Mouse (Mus musculus) brain, embryonic 14.5 days (tissue): ENCODE data around the gene Chrd. TPM values are rescaled to one million over a fixed set of nuclear protein-coding genes. Genes with fewer than 3 reads are reported as not detected.

Experiments used
- DNase-seq: peaks from one replicate; pipeline ENCODE4 v3.0.0-alpha.2; 2011; ENCODE audit warnings: low read depth
- CTCF ChIP-seq: fragments of 200-500 bp; IDR thresholded peaks from 2 replicates; pipeline ENCODE4 v1.5.1; 2012; ENCODE audit warnings: inconsistent platforms, mild to moderate bottlenecking, moderate library complexity, borderline replicate concordance; ENCODE audit not compliant: insufficient read depth, insufficient read length; ENCODE audit errors: extremely low read depth
- POLR2A ChIP-seq: fragments of 200-500 bp; IDR thresholded peaks from 2 replicates; pipeline ENCODE4 v1.6.1; 2012; ENCODE audit warnings: mild to moderate bottlenecking, inconsistent platforms, borderline replicate concordance; ENCODE audit not compliant: poor library complexity, insufficient read depth, insufficient read length, severe bottlenecking; ENCODE audit errors: extremely low read depth
- polyA plus RNA-seq: library from polyadenylated mRNA; depleted of rRNA; stranded (reverse); fragments of >200 nt; gene quantifications from 2 replicates; pipeline ENCODE4 v1.2.3, GENCODE M21; 2012

The Chrd gene
- polyA plus RNA-seq, 1 experiment = 24.6 TPM

GRCm38 (mm10) chr16:20732251-20732924 is 539 bp upstream of the Chrd start:
- TF ChIP-seq POLR2A (no peak), CTCF (no peak)

GRCm38 (mm10) chr16:20733731-20734730 is 1.1 kb downstream of the Chrd start, which contains the start of gene Thpo:
TSS of gene Thpo (minus strand) at chr16:20734511.
- DNase-seq = peak; percentile 48
- no peak for TF ChIP-seq POLR2A
- peak; percentile 23; the same call in 1 of the 2 replicates for TF ChIP-seq CTCF

More at GRCm38 (mm10) chr16:20732251-20732924, 539 bp upstream of the Chrd start:
- DNase-seq = peak; percentile 67

GRCm38 (mm10) chr16:20735651-20736050 is 2.7 kb downstream of the Chrd start:
- DNase-seq = no peak
- no peak for TF ChIP-seq POLR2A
- TF ChIP-seq CTCF = no peak

- TF ChIP-seq POLR2A (no peak), CTCF (no peak)
- DNase-seq = no peak
Observed at GRCm38 (mm10) chr16:20736168-20736567, 3.2 kb downstream of the Chrd start.

- DNase-seq = no peak
- TF ChIP-seq POLR2A (no peak), CTCF (no peak)
Observed at GRCm38 (mm10) chr16:20736823-20737222, 3.9 kb downstream of the Chrd start.

GRCm38 (mm10) chr16:20739845-20740244 is 6.9 kb downstream of the Chrd start:
- DNase-seq = no peak
- TF ChIP-seq CTCF (no peak), POLR2A (no peak)

- TF ChIP-seq POLR2A (no peak), CTCF (no peak)
- DNase-seq = peak; percentile 92
Observed at GRCm38 (mm10) chr16:20746641-20747040, 13.7 kb downstream of the Chrd start.

- peak; percentile 7 for DNase-seq
- TF ChIP-seq POLR2A (no peak), CTCF (no peak)
Observed at GRCm38 (mm10) chr16:20750518-20750917, 17.6 kb downstream of the Chrd start.

GRCm38 (mm10) chr16:20756052-20756451 is 23.1 kb downstream of the Chrd start:
- no peak for DNase-seq
- TF ChIP-seq POLR2A (no peak), CTCF (no peak)

GRCm38 (mm10) chr16:20757385-20757784 is 24.5 kb downstream of the Chrd start:
- TF ChIP-seq POLR2A (no peak), CTCF (no peak)
- no peak for DNase-seq

- TF ChIP-seq CTCF (peak; percentile 36; the same call in 1 of the 2 replicates), POLR2A (no peak)
- DNase-seq = peak; percentile 57
Observed at GRCm38 (mm10) chr16:20761681-20762080, 28.8 kb downstream of the Chrd start.

- TF ChIP-seq POLR2A = no peak
- peak; percentile 61 for TF ChIP-seq CTCF
- DNase-seq = peak; percentile 51
Observed at GRCm38 (mm10) chr16:20765244-20765643, 32.3 kb downstream of the Chrd start.
